Mouse (Mus musculus) embryonic fibroblast, embryonic 13.5 days (primary cell): ENCODE data around the gene Bsn.

Experiments
- CTCF ChIP-seq: IDR thresholded peaks from 2 replicates; pipeline ENCODE4 v1.5.1; 2011; ENCODE audit warnings: mild to moderate bottlenecking, control low read depth, low read length, moderate library complexity, borderline replicate concordance; ENCODE audit not compliant: insufficient read depth
- POLR2A ChIP-seq: IDR thresholded peaks from 2 replicates; pipeline ENCODE4 v1.6.1; 2011; ENCODE audit warnings: low read depth, mild to moderate bottlenecking, control low read depth, low read length, moderate library complexity

- no peak for TF ChIP-seq POLR2A
- peak; percentile 65; the same call in 1 of the 2 replicates for TF ChIP-seq CTCF
Observed at GRCm38 (mm10) chr9:108095518-108095917, 94.7 kb downstream of the Bsn start.
